ENCODE assay signal across 8 mouse cellular contexts in genomic region chr9:118706176-118706975, GRCm38 (mm10).
DNase-seq lines count a peak whose midpoint lies in the region; ATAC-seq and TF ChIP-seq lines count a peak whose summit lies in the region.

No protein-coding gene starts in this region.

- H3K4me1 ChIP-seq in embryonic facial prominence, embryonic 14.5 days (ENCODE audit: control insufficient read depth, insufficient read depth, low read length): peaks cover 17% of the 10 kb centered on the region
- peaks cover 22% of the 10 kb centered on the region for H3K4me1 ChIP-seq in lung, embryonic 16.5 days (replicated peaks; ENCODE audit: control insufficient read depth, insufficient read depth, low read length)

- no peaks in the 10 kb centered on the region for H3K27me3 ChIP-seq in embryonic facial prominence, embryonic 14.5 days (replicated peaks; ENCODE audit: control insufficient read depth, insufficient read depth, low read length)
- H3K27me3 ChIP-seq in lung, embryonic 16.5 days (ENCODE audit: control insufficient read depth, insufficient read depth, low read depth, low read length): no peaks in the 10 kb centered on the region

- no peak for TF ChIP-seq CTCF in gastrocnemius, adult 2 months (IDR thresholded peaks at IDR 0.05)

- H3K27ac ChIP-seq in gastrocnemius, adult 2 months: peak overlapping the region; percentile 38
- H3K27ac ChIP-seq in embryonic facial prominence, embryonic 14.5 days (replicated peaks; ENCODE audit: low read depth, low read length): no peak overlapping the region
- peak overlapping the region; percentile 73; the same call in 1 of the 2 replicates for H3K27ac ChIP-seq in lung, embryonic 16.5 days (ENCODE audit: low read length)

- no peak overlapping the region for H3K9ac ChIP-seq in embryonic facial prominence, embryonic 14.5 days (ENCODE audit: low read depth, low read length)
- H3K9ac ChIP-seq in lung, embryonic 16.5 days (ENCODE audit: low read length): no peak overlapping the region

- no peak overlapping the region for H3K4me2 ChIP-seq in embryonic facial prominence, embryonic 14.5 days (ENCODE audit: low read depth, low read length)
- 0 out of 2 replicates have a peak overlapping the region, but pooled peaks have one; percentile 1 for H3K4me2 ChIP-seq in lung, embryonic 16.5 days (ENCODE audit: low read depth, low read length)

- 0 out of 2 replicates have a peak, but pooled peaks have one; percentile 24 for ATAC-seq in embryonic facial prominence, embryonic 14.5 days (ENCODE audit: low read depth)
- ATAC-seq in lung, embryonic 16.5 days (ENCODE audit: low read depth): peak; percentile 51

- intact Hi-C loops in gastrocnemius, adult 2 months (cut with DNase I): no loop called here

- H3K36me3 ChIP-seq in embryonic facial prominence, embryonic 14.5 days (ENCODE audit: control insufficient read depth, insufficient read depth, low read length): peaks cover 5% of the 10 kb centered on the region; the same call in 1 of the 2 replicates
- peaks cover 3% of the 10 kb centered on the region; the same call in 1 of the 2 replicates for H3K36me3 ChIP-seq in lung, embryonic 16.5 days (ENCODE audit: control insufficient read depth, insufficient read depth, low read length)

- H3K9me3 ChIP-seq in embryonic facial prominence, embryonic 14.5 days (ENCODE audit: control insufficient read depth, low read length): peaks cover 3% of the 10 kb centered on the region; the same call in 1 of the 2 replicates
- H3K9me3 ChIP-seq in lung, embryonic 16.5 days (ENCODE audit: control insufficient read depth, low read length): no peaks in the 10 kb centered on the region

- peak overlapping the region; percentile 23 for H3K4me3 ChIP-seq in gastrocnemius, adult 2 months
- no peak overlapping the region for H3K4me3 ChIP-seq in embryonic facial prominence, embryonic 14.5 days (ENCODE audit: low read depth, low read length)
- no peak overlapping the region for H3K4me3 ChIP-seq in lung, embryonic 16.5 days (ENCODE audit: low read length)

- WGBS in embryonic facial prominence, embryonic 14.5 days: 44% methylated on average over 18 of the region's 18 CpGs
- WGBS in lung, embryonic 16.5 days: 36% methylated on average over 18 of the region's 18 CpGs

- no peak for DNase-seq in gastrocnemius, adult 2 months
- no peak for DNase-seq in gastrocnemius, postnatal 25 days
- peak; percentile 61 to 63 for DNase-seq in B cell, adult 2 months
- DNase-seq in embryonic facial prominence, embryonic 14.5 days (ENCODE audit: low spot score): peak; percentile 91
- no peak for DNase-seq in cerebellum, adult 8-10 months
- no peak for DNase-seq in ovary, adult 18-20 months (ENCODE audit: low spot score)
- DNase-seq in ovary, postnatal 10 days (ENCODE audit: low spot score): no peak

Comparison
In these comparisons a context has a peak if more than half of its experiments do, and no peak if none do; other contexts are left out.
1. DNase-seq: peak in B cell, adult 2 months (2 of 2) and embryonic facial prominence, embryonic 14.5 days (single experiment); none in gastrocnemius, adult 2 months (single experiment), gastrocnemius, postnatal 25 days (single experiment), cerebellum, adult 8-10 months (single experiment), ovary, adult 18-20 months (single experiment) and ovary, postnatal 10 days (single experiment).